Mouse (Mus musculus): ENCODE data around the gene Rnf220. TPM values are rescaled to one million over a fixed set of nuclear protein-coding genes. Genes with fewer than 3 reads are reported as not detected.

The Rnf220 gene
- polyA plus RNA-seq, 1 experiment from 2014 or later = 116 TPM

- H3K27ac ChIP-seq = no peak overlapping the region
- H3K27me3 ChIP-seq = peaks cover 79% of the 10 kb centered on the region
- no peak overlapping the region for H3K9ac ChIP-seq
- H3K36me3 ChIP-seq (replicated peaks) = no peaks in the 10 kb centered on the region
- no peak overlapping the region for H3K4me2 ChIP-seq
- ATAC-seq (ENCODE audit: low FRiP score) = no peak
- H3K4me3 ChIP-seq (replicated peaks) = no peak overlapping the region
- peaks cover 17% of the 10 kb centered on the region for H3K4me1 ChIP-seq
- H3K9me3 ChIP-seq = no peaks in the 10 kb centered on the region
- WGBS = 79% methylated on average over 19 of the region's 19 CpGs
Observed at GRCm38 (mm10) chr4:117367365-117367764, 129.5 kb downstream of the Rnf220 start.

GRCm38 (mm10) chr4:117362085-117362484 lies 134.8 kb downstream of the Rnf220 start:
- peaks cover 62% of the 10 kb centered on the region for H3K27me3 ChIP-seq
- H3K4me1 ChIP-seq = peaks cover 32% of the 10 kb centered on the region
- H3K9ac ChIP-seq = no peak overlapping the region
- WGBS = 0% methylated on average over 5 of the region's 5 CpGs
- no peaks in the 10 kb centered on the region for H3K36me3 ChIP-seq (replicated peaks)
- H3K27ac ChIP-seq = no peak overlapping the region
- ATAC-seq (ENCODE audit: low FRiP score) = 0 out of 2 replicates have a peak, but pooled peaks have one; percentile 21
- H3K4me3 ChIP-seq (replicated peaks) = no peak overlapping the region
- H3K9me3 ChIP-seq = no peaks in the 10 kb centered on the region
- peak overlapping the region; percentile 11; the same call in 1 of the 2 replicates for H3K4me2 ChIP-seq

- Histone ChIP-seq H3K9me3 (no peaks in the 10 kb centered on the region), H3K4me2 (peak overlapping the region; percentile 11; the same call in 1 of the 2 replicates), H3K4me1 (peaks cover 32% of the 10 kb centered on the region), H3K36me3 (replicated peaks) (no peaks in the 10 kb centered on the region), H3K9ac (no peak overlapping the region), H3K4me3 (replicated peaks) (no peak overlapping the region), H3K27me3 (peaks cover 62% of the 10 kb centered on the region), H3K27ac (no peak overlapping the region)
- WGBS = 9% methylated on average over 7 of the region's 7 CpGs
- ATAC-seq (ENCODE audit: low FRiP score) = peak; percentile 68
Observed at GRCm38 (mm10) chr4:117361558-117361873, 135.3 kb downstream of the Rnf220 start.

- Histone ChIP-seq H3K9me3 (no peaks in the 10 kb centered on the region), H3K4me3 (replicated peaks) (no peak overlapping the region), H3K27ac (0 out of 2 replicates have a peak overlapping the region, but pooled peaks have one; percentile 10), H3K36me3 (replicated peaks) (no peaks in the 10 kb centered on the region), H3K4me1 (peaks cover 32% of the 10 kb centered on the region), H3K4me2 (no peak overlapping the region), H3K27me3 (peaks cover 68% of the 10 kb centered on the region), H3K9ac (no peak overlapping the region)
- WGBS = 41% methylated on average over 16 of the region's 16 CpGs
- ATAC-seq (ENCODE audit: low FRiP score) = no peak; the same call in none of the 2 replicates
Observed at GRCm38 (mm10) chr4:117360713-117361557, 135.9 kb downstream of the Rnf220 start.

- H3K27me3 ChIP-seq = peaks cover 75% of the 10 kb centered on the region
- ATAC-seq (ENCODE audit: low FRiP score) = no peak
Observed at GRCm38 (mm10) chr4:117359803-117360382, 137.0 kb downstream of the Rnf220 start.

GRCm38 (mm10) chr4:117357917-117358316 lies 138.9 kb downstream of the Rnf220 start:
- Histone ChIP-seq H3K9ac (no peak overlapping the region), H3K36me3 (replicated peaks) (no peaks in the 10 kb centered on the region), H3K4me2 (no peak overlapping the region), H3K27me3 (peaks cover 64% of the 10 kb centered on the region), H3K9me3 (no peaks in the 10 kb centered on the region), H3K4me1 (peaks cover 36% of the 10 kb centered on the region), H3K27ac (no peak overlapping the region), H3K4me3 (replicated peaks) (no peak overlapping the region)
- WGBS = 76% methylated on average over 7 of the region's 7 CpGs
- ATAC-seq (ENCODE audit: low FRiP score) = no peak

More at GRCm38 (mm10) chr4:117359803-117360382, 137.0 kb downstream of the Rnf220 start:
- H3K4me3 ChIP-seq (replicated peaks) = no peak overlapping the region
- peaks cover 32% of the 10 kb centered on the region for H3K4me1 ChIP-seq
- H3K4me2 ChIP-seq = no peak overlapping the region
- no peak overlapping the region for H3K9ac ChIP-seq
- no peaks in the 10 kb centered on the region for H3K36me3 ChIP-seq (replicated peaks)
- H3K9me3 ChIP-seq = no peaks in the 10 kb centered on the region
- 86% methylated on average over 17 of the region's 17 CpGs for WGBS
- no peak overlapping the region for H3K27ac ChIP-seq

- Histone ChIP-seq H3K4me3 (replicated peaks) (no peak overlapping the region), H3K9ac (no peak overlapping the region), H3K27me3 (peaks cover 68% of the 10 kb centered on the region), H3K4me2 (no peak overlapping the region), H3K36me3 (replicated peaks) (no peaks in the 10 kb centered on the region), H3K27ac (no peak overlapping the region), H3K4me1 (peaks cover 28% of the 10 kb centered on the region), H3K9me3 (no peaks in the 10 kb centered on the region)
- no peak for ATAC-seq (ENCODE audit: low FRiP score)
- WGBS = 83% methylated on average over 5 of the region's 5 CpGs
Observed at GRCm38 (mm10) chr4:117357104-117357503, 139.7 kb downstream of the Rnf220 start.

- Histone ChIP-seq H3K4me1 (peaks cover 19% of the 10 kb centered on the region), H3K36me3 (replicated peaks) (no peaks in the 10 kb centered on the region), H3K4me2 (no peak overlapping the region), H3K4me3 (replicated peaks) (no peak overlapping the region), H3K9ac (no peak overlapping the region), H3K9me3 (no peaks in the 10 kb centered on the region), H3K27ac (0 out of 2 replicates have a peak overlapping the region, but pooled peaks have one; percentile 15), H3K27me3 (peaks cover 68% of the 10 kb centered on the region)
- WGBS = 71% methylated on average over 2 of the region's 2 CpGs
- no peak for ATAC-seq (ENCODE audit: low FRiP score)
Observed at GRCm38 (mm10) chr4:117356223-117356622, 140.6 kb downstream of the Rnf220 start.

GRCm38 (mm10) chr4:117354651-117355050 lies 142.2 kb downstream of the Rnf220 start:
- H3K4me1 ChIP-seq = peaks cover 16% of the 10 kb centered on the region; the same call in 1 of the 2 replicates
- no peak overlapping the region for H3K4me3 ChIP-seq (replicated peaks)
- H3K27ac ChIP-seq = no peak overlapping the region
- no peak overlapping the region for H3K4me2 ChIP-seq
- H3K27me3 ChIP-seq = peaks cover 56% of the 10 kb centered on the region
- no peak for ATAC-seq (ENCODE audit: low FRiP score)
- 69% methylated on average over 6 of the region's 6 CpGs for WGBS
- H3K36me3 ChIP-seq (replicated peaks) = no peaks in the 10 kb centered on the region
- no peaks in the 10 kb centered on the region for H3K9me3 ChIP-seq
- no peak overlapping the region for H3K9ac ChIP-seq

GRCm38 (mm10) chr4:117352957-117353356 lies 143.9 kb downstream of the Rnf220 start:
- 81% methylated on average over 9 of the region's 9 CpGs for WGBS
- H3K4me3 ChIP-seq (replicated peaks) = no peak overlapping the region
- no peaks in the 10 kb centered on the region for H3K9me3 ChIP-seq
- ATAC-seq (ENCODE audit: low FRiP score) = no peak
- H3K4me1 ChIP-seq = peaks cover 12% of the 10 kb centered on the region; the same call in 1 of the 2 replicates
- H3K9ac ChIP-seq = no peak overlapping the region
- no peaks in the 10 kb centered on the region for H3K36me3 ChIP-seq (replicated peaks)
- H3K4me2 ChIP-seq = no peak overlapping the region
- no peak overlapping the region for H3K27ac ChIP-seq
- peaks cover 40% of the 10 kb centered on the region for H3K27me3 ChIP-seq

GRCm38 (mm10) chr4:117352071-117352470 lies 144.8 kb downstream of the Rnf220 start:
- 86% methylated on average over 5 of the region's 5 CpGs for WGBS
- Histone ChIP-seq H3K27me3 (peaks cover 32% of the 10 kb centered on the region), H3K4me3 (replicated peaks) (no peak overlapping the region), H3K4me2 (no peak overlapping the region), H3K27ac (no peak overlapping the region), H3K9me3 (no peaks in the 10 kb centered on the region), H3K9ac (no peak overlapping the region), H3K36me3 (replicated peaks) (no peaks in the 10 kb centered on the region), H3K4me1 (peaks cover 12% of the 10 kb centered on the region; the same call in 1 of the 2 replicates)
- no peak for ATAC-seq (ENCODE audit: low FRiP score)

- no peak overlapping the region for H3K4me3 ChIP-seq (replicated peaks)
- H3K4me2 ChIP-seq = no peak overlapping the region
- WGBS = 79% methylated on average over 12 of the region's 12 CpGs
- H3K4me1 ChIP-seq = peaks cover 12% of the 10 kb centered on the region; the same call in 1 of the 2 replicates
- H3K27ac ChIP-seq = no peak overlapping the region
- peaks cover 19% of the 10 kb centered on the region; the same call in 1 of the 2 replicates for H3K27me3 ChIP-seq
- no peaks in the 10 kb centered on the region for H3K36me3 ChIP-seq (replicated peaks)
- no peak for ATAC-seq (ENCODE audit: low FRiP score)
- H3K9ac ChIP-seq = no peak overlapping the region
- no peaks in the 10 kb centered on the region for H3K9me3 ChIP-seq
Observed at GRCm38 (mm10) chr4:117350139-117350693, 146.6 kb downstream of the Rnf220 start.

All from forebrain, embryonic 12.5 days (tissue).